Mouse (Mus musculus) urinary bladder, postnatal 36 days (tissue): ENCODE results near the gene Rrp1.

Source experiments
- DNase-seq, 2 experiments: peaks; one replicate each; pipeline ENCODE4 v3.0.0; 2022; ENCODE audit warnings: low spot score in 2 of 2, mixed read lengths in 1 of 2

Gene Rrp1

GRCm38 (mm10) chr10:78412319-78413151 lies at the start of gene Rrp1:
TSS of gene Rrp1 (minus strand) at chr10:78413043.
- DNase-seq: peak; percentile 92

DNA sequence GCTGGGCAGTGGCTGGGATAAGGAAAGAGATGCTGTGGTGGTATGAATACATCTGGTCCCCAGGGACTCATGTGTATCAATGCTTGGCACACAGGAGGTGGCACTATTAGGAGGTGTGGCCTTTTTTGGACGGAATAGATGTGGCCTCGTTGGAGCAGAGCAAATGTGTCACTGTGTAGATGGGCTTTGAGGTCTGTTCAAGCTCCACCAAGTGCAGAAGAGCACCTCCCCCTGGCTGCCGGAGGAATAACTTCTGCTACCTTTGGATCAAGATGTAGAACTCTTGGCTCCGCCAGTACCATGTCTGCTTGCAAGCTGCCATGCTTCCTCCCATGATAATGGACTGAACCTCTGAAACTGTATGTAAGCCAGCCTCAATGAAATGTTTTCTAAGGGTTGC lies 48.9 kb upstream of the Rrp1 start:
- no peak for DNase-seq

GRCm38 (mm10) chr10:78460463-78460862 lies 47.6 kb upstream of the Rrp1 start:
- no peak for DNase-seq

GRCm38 (mm10) chr10:78458348-78459111 lies 45.7 kb upstream of the Rrp1 start:
- DNase-seq: peak in 1 of 2 experiments; percentile 48

DNA sequence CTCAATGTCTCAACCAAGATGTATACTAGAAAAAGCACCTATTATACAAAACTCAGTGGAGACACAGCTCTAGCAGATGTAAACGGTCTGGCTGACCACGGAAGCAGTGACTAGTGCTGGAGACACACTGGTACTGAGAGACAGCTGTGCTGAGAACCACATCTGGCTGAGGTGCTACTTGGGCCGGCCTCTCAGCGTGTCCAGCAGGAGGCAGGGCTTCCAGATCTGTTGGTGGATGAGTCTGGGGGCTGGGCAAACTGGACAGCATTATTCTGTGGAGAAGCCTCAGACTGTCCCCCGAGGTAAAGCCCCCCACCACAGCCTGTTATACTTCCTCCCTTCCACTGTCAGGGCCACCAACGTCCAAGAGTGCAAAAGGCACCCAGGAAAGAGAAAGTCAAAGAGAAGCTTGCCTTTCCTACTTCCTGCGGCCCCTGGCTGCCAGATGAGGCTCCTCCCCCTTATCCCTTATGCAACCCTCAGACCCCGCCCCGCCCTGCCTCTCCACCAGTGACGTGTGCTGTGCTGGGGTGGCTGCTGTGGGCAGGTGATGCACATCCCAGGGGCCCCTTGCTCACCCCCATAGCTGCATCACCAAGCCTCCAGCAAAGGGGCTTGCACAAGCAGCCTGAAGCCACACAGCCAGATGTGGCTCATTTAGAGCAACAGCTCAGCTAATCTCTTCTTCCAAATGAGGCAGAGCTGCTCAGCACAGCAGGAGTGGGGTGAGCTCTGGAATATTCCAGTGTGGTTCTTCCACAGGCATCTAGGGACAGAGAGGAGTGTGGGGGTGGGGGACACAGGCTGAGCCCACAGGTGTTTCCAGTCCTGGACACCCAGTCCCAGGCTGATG lies 44.9 kb upstream of the Rrp1 start:
- DNase-seq: peak; percentile 38 to 73

DNA sequence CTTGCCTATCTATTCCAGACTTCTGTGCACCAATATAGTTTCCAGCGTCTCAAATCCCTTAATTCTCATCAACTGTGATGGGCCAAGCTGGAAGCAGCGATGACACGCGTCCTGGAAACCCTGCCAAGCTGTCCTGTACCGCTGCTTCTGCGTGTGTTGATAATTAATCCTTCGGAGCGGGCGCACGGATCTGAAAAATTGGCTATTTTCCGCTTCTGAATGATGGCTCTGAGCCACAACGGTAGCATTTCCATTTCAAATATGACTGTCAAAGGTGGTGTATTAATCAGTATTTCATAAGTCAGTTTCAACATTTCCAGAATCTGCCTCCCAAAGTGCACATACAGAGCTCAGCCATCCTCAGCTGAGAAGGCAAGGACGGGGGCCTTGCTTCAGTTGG lies 43.9 kb upstream of the Rrp1 start:
- DNase-seq: no peak

- DNase-seq: no peak
These were observed 39.8 kb upstream of the Rrp1 start for GRCm38 (mm10) chr10:78452641-78453040.

DNA sequence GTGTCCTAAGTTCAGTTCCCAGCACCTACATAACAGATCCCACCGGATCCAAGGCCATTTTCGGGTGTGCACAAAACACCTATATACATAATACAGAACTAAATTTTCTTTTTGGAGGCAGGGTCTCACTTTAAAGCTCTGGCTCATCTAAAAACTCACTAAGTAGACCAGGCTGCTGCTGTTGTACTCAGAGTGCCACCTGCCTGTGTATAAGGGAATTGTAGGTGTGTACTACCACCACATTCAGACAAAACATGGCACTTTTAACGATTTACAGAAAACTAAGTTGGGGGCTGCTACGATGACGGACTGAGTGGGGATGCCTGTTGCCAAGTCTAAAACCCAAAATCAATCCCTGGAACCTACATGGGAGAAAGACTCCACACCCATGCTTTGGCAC lies 37.9 kb upstream of the Rrp1 start:
- no peak for DNase-seq

GRCm38 (mm10) chr10:78447396-78447795 lies 34.6 kb upstream of the Rrp1 start:
- no peak for DNase-seq

- DNase-seq: no peak
These were observed 33.4 kb upstream of the Rrp1 start for GRCm38 (mm10) chr10:78446195-78446594.

- no peak for DNase-seq
These were observed 29.4 kb upstream of the Rrp1 start for GRCm38 (mm10) chr10:78442292-78442691.

DNA sequence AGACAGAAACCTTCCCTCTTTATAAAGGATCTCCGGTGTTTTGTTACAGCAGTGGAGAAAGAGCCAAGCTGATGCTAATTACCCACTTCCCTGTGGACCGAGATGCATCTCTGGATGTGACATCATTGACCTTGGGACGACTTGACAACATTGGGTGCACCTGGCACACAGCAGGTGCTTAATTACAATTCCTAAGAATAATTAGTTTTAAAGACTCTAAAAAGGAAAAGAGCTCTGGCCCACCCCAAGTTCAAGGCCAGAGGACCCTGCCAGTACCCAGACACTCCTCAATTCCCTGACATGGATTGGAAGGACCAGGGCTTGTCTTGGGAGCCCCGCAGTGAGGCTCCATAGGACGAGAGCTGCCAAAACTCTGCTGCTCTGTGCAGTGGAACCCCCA lies 28.8 kb upstream of the Rrp1 start:
- no peak for DNase-seq

DNA sequence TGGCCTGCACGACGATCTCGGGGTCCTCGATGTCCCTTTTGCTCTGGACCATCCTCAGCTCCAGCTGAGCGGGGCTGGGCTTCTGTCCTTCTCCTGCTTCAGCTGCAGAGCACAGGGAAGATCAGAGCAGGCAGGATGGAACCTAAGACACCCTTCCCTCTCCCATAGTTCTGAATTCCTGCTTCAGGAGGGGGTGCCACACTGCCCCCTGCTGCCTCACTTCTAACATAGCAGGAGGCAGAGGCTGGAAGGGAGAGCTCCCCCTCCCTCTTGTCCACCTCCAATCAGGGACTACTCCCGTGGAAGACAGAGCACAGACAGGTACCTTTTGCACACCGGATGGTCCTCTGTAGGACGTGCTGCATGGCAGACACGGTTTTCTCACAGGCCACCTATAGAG lies 28.0 kb upstream of the Rrp1 start:
- DNase-seq: no peak

- DNase-seq: no peak
These were observed 27.1 kb upstream of the Rrp1 start for GRCm38 (mm10) chr10:78439990-78440389.

GRCm38 (mm10) chr10:78439550-78439949 lies 26.7 kb upstream of the Rrp1 start:
- no peak for DNase-seq

DNA sequence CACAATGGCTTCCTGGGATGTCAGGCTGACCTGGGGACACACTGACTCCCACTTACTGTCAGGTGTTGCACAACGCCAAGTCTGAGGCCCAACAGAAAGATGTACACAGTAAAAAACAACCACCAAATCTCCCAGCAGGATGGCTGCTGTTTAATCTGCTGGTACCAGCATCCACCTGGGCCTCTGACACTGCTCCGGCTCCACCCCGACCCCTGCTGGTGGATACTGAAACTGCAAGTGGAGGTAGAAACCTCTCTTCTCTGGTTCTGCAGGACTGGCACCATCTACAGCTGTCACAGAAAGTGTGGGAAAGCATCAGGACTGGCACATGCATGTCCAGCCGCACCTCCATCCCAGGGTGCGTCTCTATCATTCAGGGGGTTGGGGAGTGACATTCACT lies 25.3 kb upstream of the Rrp1 start:
- peak; percentile 75 to 77 for DNase-seq

DNA sequence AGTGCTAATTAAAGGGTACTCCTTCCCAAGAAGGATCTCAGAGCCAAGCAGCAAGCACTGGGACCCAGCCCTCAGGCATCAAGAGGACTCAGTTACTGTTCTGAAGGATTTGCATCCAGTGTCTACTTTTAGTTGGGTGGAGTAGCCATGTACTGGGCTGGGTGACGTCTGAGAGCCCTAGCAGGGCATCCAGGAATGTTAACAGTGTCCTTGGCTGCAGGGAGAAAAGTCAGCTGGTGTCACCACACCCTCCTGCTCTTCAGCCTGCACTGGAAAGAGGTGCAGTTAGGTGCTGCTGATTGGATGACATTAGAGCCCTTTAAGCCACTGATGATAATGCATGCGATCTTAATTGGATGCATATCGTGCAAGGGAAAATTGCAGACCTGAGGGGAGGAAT lies 20.0 kb upstream of the Rrp1 start:
- DNase-seq: no peak

GRCm38 (mm10) chr10:78429776-78430175 lies 16.9 kb upstream of the Rrp1 start:
- DNase-seq: no peak

- no peak for DNase-seq
These were observed 16.3 kb upstream of the Rrp1 start for GRCm38 (mm10) chr10:78429180-78429579.

GRCm38 (mm10) chr10:78428070-78428469 lies 15.2 kb upstream of the Rrp1 start:
- no peak for DNase-seq

DNA sequence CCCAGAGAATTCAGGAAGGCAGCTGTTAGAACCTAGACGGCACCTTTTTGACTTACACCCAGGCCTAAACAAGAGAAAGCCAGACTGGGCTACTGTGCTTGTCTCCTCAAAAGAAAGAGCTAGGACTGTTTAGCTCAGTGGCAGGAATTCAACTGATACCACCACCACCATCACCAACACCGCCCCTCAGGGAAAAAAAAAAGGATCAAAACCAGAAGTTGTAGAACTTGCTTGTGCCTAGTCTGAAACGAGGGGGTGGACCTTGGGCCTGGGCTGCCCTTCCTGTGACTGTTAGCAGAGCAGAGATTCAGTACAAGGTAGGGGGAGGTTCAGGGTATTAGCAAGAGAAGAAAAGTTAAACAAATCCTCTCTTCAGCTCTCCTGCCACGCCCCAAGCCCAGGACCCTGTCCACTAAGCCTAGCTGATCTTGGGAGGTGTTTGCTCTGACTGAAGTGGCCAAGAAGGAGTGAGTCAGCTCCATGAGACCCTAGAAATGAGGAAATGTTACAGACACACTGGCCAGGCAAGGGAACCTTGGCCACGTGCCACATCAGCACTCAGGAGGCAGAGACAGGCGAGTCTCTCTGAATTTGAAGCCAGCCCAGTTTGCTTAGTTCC lies 13.4 kb upstream of the Rrp1 start:
- peak in 1 of 2 experiments; percentile 28 for DNase-seq
